ENCODE assay signal across 8 mouse cellular contexts in genomic region chr8:26747241-26747972, GRCm38 (mm10).
DNase-seq lines count a peak whose midpoint lies in the region; ATAC-seq lines count a peak whose summit lies in the region.

No protein-coding gene starts in this region.

- H3K36me3 ChIP-seq in liver, embryonic 11.5 days (ENCODE audit: control insufficient read depth, insufficient read depth, low read length): no peaks in the 10 kb centered on the region
- H3K36me3 ChIP-seq in neural tube, embryonic 13.5 days: no peaks in the 10 kb centered on the region

- H3K4me3 ChIP-seq in liver, embryonic 11.5 days (ENCODE audit: low read depth, low read length): no peak overlapping the region
- no peak overlapping the region for H3K4me3 ChIP-seq in neural tube, embryonic 13.5 days

- WGBS in liver, embryonic 11.5 days: 41% methylated on average over 19 of the region's 19 CpGs
- 14% methylated on average over 19 of the region's 19 CpGs for WGBS in neural tube, embryonic 13.5 days

- peaks cover 2% of the 10 kb centered on the region; the same call in 1 of the 2 replicates for H3K27me3 ChIP-seq in liver, embryonic 11.5 days (replicated peaks; ENCODE audit: control insufficient read depth, insufficient read depth, low read length)
- peaks cover 56% of the 10 kb centered on the region for H3K27me3 ChIP-seq in neural tube, embryonic 13.5 days

- DNase-seq in kidney, adult 9 months: peak; percentile 1
- DNase-seq in kidney, postnatal 25 days: no peak
- peak; percentile 83 for DNase-seq in adrenal gland, postnatal 14 days
- peak; percentile 83 for DNase-seq in gonadal fat pad, adult 2 months (ENCODE audit: low read depth)
- no peak for DNase-seq in liver, embryonic 11.5 days (ENCODE audit: low spot score)
- DNase-seq in heart, adult 9 months (ENCODE audit: low spot score in 2 of 2): no peak
- no peak for DNase-seq in frontal cortex, postnatal 14 days (ENCODE audit: low spot score in 2 of 2)

- peak; percentile 74 for ATAC-seq in liver, embryonic 11.5 days (replicated peaks; ENCODE audit: low FRiP score)
- ATAC-seq in neural tube, embryonic 13.5 days (ENCODE audit: low read depth): peak; percentile 86

- H3K4me1 ChIP-seq in liver, embryonic 11.5 days (replicated peaks; ENCODE audit: control insufficient read depth, insufficient read depth, low read length): peaks cover 15% of the 10 kb centered on the region
- peaks cover 32% of the 10 kb centered on the region for H3K4me1 ChIP-seq in neural tube, embryonic 13.5 days (replicated peaks)

- H3K4me2 ChIP-seq in liver, embryonic 11.5 days: peak overlapping the region; percentile 17; the same call in 1 of the 2 replicates
- H3K4me2 ChIP-seq in neural tube, embryonic 13.5 days: peak overlapping the region; percentile 36

- no peak overlapping the region for H3K9ac ChIP-seq in liver, embryonic 11.5 days (ENCODE audit: low read depth, low read length)
- peak overlapping the region; percentile 46; the same call in 1 of the 2 replicates for H3K9ac ChIP-seq in neural tube, embryonic 13.5 days

- no peaks in the 10 kb centered on the region for H3K9me3 ChIP-seq in liver, embryonic 11.5 days (ENCODE audit: control insufficient read depth, low read length)
- H3K9me3 ChIP-seq in neural tube, embryonic 13.5 days: no peaks in the 10 kb centered on the region

- no peak overlapping the region for H3K27ac ChIP-seq in liver, embryonic 11.5 days (ENCODE audit: low read depth, low read length)
- peak overlapping the region; percentile 80 for H3K27ac ChIP-seq in neural tube, embryonic 13.5 days (replicated peaks)

Comparison
In these comparisons a context has a peak if more than half of its experiments do, and no peak if none do; other contexts are left out.
1. DNase-seq: peak in kidney, adult 9 months (single experiment), adrenal gland, postnatal 14 days (single experiment) and gonadal fat pad, adult 2 months (single experiment); none in kidney, postnatal 25 days (0 of 2), liver, embryonic 11.5 days (single experiment), heart, adult 9 months (0 of 2) and frontal cortex, postnatal 14 days (0 of 2).